Mouse (Mus musculus): Measurements from ENCODE around the gene Speg. TPM values are rescaled to one million over a fixed set of nuclear protein-coding genes. Genes with fewer than 3 reads are reported as not detected.
A peak's percentile ranks its signal among the peaks of the same experiment; 100 is the strongest.

Speg gene
- polyA plus RNA-seq, 1 experiment: 134 TPM

- DNase-seq (ENCODE audit: extremely low spot score in 1 of 2, low spot score in 1 of 2): no peak
Observed at GRCm38 (mm10) chr1:75455433-75455832, 80.3 kb downstream of the Speg start.

DNA sequence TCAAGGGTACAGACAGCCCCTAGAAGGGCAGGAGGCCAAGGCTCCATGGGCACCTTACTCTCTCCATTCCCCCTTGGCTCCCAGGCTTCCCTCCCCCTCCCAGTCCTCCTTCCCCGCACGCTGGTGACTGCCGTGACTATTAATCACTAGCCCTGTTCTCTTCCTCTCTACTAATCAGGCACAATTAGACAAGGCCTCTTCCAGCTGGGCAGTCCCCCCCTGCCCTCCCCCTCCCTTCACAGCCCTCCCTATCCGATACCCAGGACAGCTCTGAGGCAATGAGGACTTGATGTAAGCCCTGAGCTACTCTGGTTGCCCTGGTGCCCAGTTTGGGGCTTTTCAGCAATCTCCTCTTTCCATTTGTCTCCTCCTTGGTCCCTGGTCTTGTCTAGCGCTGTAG lies 80.9 kb downstream of the Speg start:
- DNase-seq (ENCODE audit: extremely low spot score in 1 of 2, low spot score in 1 of 2): no peak

DNA sequence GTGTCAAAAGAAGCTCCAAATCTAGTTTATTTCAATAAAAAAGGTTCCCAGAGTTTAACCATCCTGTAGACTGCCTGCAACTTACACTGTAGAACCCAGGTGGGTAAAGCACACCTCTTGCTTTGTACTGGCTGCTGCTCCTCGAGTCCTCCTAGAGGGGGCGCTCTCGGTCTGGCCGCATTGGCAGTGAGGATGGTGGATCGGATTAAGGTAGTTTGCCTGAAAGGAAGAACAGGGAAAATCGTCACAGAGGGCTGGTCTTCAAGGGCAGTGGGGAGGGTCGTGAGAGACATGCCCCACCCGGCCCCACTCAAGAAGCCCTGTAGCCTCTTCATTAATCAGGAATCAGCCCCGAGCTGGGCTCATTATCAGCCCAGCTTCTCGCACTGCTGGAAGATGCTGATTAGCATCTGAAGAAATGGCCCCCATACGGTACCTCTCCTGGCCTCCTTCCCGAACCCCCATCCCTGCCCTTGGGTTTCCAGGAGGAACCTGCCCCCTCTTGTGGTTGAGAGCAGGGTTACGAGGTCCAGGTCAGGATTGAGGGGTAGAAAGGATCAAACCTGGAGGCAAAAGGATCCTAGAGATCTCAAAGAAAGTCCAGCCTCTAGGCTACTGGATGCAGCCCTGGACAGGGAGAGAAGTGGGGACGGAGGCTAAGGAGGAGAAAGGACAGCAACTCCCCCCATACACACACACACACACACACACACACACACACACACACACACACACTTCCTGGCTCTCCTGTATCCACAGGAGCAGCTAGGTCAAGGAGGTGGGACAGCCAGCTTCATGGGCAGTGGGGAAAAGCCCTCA lies 81.9 kb downstream of the Speg start:
- no peak for DNase-seq (ENCODE audit: extremely low spot score in 1 of 2, low spot score in 1 of 2)

DNA sequence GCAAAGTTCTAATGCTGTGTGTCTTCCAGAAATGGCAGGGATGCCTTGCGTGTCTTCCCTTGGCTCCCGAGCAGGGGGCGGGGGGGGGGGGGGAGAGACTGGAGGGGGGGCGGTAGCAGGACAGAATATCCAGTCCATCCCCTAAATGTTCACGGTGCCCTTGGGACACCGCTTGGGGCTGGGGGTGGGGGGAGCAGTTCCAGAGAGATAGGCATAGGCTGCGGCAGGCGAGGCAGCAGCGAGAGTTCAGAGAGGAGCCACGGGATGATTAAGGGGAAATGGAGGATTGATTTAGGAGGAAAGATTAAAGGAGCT lies 82.6 kb downstream of the Speg start:
- DNase-seq (ENCODE audit: extremely low spot score in 1 of 2, low spot score in 1 of 2): no peak

GRCm38 (mm10) chr1:75458025-75458788 lies 83.1 kb downstream of the Speg start:
- DNase-seq (ENCODE audit: extremely low spot score in 1 of 2, low spot score in 1 of 2): peak in 1 of 2 experiments; percentile 63

DNA sequence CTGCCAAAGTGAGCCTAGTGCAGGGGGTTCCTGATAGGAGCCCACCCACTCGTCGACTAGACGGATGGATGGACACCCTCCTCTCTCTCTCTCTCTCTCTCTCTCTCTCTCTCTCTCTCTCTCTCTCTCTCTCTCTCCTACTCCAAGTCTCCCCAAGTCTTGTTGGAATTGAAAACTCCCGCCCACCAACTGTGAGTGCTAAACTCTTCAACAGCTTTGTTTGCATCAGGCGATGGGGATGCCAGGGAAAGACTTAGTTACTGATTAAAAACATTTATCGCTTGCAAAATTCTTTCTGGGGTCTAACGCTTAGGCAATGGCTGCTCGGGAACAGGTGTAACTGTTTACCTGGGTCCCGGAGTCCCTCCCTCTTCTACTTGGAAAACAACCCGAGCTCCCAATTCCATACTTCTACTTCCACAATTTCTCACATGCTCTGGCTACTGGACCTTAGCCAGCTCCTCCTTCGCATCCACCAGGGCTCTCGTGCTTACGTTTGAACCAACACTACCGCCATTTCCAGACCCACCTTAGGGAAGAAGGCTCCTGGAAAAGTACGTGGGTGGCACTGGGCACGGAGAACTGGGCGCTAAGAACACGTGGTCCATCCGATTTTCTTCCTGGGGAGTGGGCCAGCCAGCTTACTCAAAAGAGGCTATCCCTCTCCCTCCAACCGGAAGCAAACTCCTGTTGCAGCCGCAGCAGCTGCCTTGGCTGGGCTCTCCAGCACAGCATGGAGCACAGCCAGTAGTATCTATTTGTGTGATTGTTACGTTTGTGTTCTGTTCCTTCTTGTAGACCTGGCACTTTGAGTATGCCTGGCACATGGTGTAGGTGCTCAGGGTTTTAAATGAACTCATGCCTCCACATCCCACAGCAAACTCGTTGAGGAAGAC lies 83.9 kb downstream of the Speg start:
- DNase-seq (ENCODE audit: extremely low spot score in 1 of 2, low spot score in 1 of 2): peak in 1 of 2 experiments; percentile 80

- no peak for DNase-seq (ENCODE audit: extremely low spot score in 1 of 2, low spot score in 1 of 2)
Observed at GRCm38 (mm10) chr1:75460297-75460696, 85.2 kb downstream of the Speg start.

DNA sequence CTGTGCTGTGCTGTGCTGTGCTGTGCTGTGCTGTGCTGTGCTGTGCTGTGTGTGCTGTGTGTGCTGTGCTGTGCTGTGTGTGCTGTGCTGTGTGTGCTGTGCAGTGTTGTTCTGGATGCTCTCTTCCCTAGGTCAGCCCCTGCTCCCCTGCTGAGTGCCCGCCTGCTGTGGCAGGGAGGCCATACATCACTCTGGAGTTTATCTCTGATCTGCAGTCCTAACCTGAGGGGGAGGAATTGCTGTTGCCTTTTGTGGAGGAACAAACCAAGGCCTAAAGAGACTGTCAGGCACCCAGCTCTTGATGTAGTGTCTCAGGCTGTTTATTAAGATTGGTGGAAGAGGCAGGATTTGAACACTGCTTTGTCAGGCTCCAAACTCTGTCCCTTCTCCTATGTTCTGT lies 87.5 kb downstream of the Speg start:
- DNase-seq (ENCODE audit: extremely low spot score in 1 of 2, low spot score in 1 of 2): no peak

GRCm38 (mm10) chr1:75463652-75464204 lies 88.6 kb downstream of the Speg start:
- no peak for DNase-seq (ENCODE audit: extremely low spot score in 1 of 2, low spot score in 1 of 2)

- peak in 1 of 2 experiments; percentile 93 for DNase-seq (ENCODE audit: extremely low spot score in 1 of 2, low spot score in 1 of 2)
Observed at GRCm38 (mm10) chr1:75467215-75467927, 92.3 kb downstream of the Speg start.

GRCm38 (mm10) chr1:75469287-75469825 lies 94.3 kb downstream of the Speg start:
- no peak for DNase-seq (ENCODE audit: extremely low spot score in 1 of 2, low spot score in 1 of 2)

DNA sequence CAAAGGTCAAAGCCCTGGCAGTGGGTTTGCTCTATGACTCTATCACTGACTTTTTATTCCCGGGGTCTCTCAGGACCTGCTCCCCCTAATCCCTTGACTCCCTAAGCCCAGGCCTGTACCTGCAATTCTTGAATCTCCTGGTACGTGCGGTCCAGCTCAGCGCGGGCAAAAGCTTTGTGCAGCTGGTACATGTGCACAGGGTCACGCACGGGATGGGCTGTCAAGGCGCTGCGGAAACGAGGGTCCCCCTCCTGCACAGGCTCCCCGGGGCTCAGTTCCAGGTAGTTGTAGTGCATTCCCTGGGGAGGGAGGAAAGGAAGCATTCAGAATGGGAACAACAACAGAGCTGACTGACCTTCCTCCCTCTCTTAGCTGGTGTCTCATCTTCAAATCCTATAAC lies 101.3 kb downstream of the Speg start:
- no peak for DNase-seq (ENCODE audit: extremely low spot score in 1 of 2, low spot score in 1 of 2)

- peak in 1 of 2 experiments; percentile 89 for DNase-seq (ENCODE audit: extremely low spot score in 1 of 2, low spot score in 1 of 2)
Observed at GRCm38 (mm10) chr1:75477264-75477965, 102.3 kb downstream of the Speg start.

GRCm38 (mm10) chr1:75477966-75478290 lies 102.8 kb downstream of the Speg start:
- DNase-seq (ENCODE audit: extremely low spot score in 1 of 2, low spot score in 1 of 2): peak in 1 of 2 experiments; percentile 34

DNA sequence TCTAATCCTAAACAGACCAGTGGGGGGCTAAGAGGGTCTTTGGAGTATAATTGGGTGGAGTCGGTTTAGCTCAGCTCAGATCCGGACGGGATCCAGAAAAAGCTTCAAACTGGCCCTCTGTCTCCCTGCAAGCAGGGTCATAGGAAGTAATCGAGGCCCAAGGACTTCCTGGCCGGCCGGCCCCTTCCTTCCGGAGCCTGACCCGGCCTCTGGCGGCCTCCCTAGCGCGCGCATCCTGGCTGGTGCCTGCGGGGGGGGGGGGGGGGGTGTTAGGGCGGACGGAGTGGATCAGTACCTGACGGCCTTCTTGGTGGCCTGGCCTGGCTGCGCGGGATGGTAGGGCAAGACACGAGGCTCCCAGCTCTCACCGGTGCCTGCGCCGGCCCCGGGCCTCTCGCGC lies 103.4 kb downstream of the Speg start:
- DNase-seq (ENCODE audit: extremely low spot score in 1 of 2, low spot score in 1 of 2): no peak

DNA sequence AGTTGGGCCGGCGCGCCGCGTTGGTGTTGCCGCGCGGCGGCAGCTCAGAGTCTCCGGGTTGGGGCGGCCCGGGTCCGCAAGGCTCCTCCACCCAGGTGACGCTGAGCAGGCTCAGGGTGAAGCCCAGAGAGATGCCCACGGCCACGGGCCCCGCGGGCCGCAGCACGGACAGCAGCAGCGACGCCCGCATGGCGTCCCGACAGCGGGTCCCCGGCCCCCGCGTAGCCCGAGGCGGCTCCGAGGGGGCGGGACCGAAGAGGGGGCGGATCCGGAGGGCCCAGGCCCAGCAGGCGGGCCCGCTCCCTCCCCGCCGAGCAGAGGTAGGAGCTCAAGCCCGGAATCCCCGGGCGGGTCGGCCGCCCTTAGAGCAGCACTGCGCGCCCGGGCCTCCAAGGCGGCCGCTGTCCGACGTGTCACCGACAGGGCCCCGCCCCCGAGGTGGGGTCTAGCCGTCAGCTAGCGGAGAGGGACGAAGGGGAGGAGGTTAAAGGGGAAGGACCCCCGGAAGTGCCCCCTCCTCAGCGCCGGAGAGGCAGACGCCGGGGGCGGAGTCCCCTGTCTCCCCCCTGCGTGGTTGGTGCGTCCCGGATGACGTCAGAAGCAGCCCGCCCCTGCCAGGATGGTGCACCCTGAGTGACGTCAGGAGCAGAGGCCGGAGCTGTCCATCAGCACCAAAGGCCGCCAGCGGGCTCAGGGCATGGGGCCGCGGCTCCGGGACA lies 104.0 kb downstream of the Speg start, which contains the start of the genes Chpf and Tmem198:
Chpf (minus strand) TSS at position 392 of the 719 bp plus-strand sequence.
Tmem198 (plus strand) TSS at position 617 of the 719 bp plus-strand sequence.
- DNase-seq (ENCODE audit: extremely low spot score in 1 of 2, low spot score in 1 of 2): peak; percentile 95 to 99

GRCm38 (mm10) chr1:75479635-75479989 lies 104.5 kb downstream of the Speg start:
- DNase-seq (ENCODE audit: extremely low spot score in 1 of 2, low spot score in 1 of 2): no peak

- no peak for DNase-seq (ENCODE audit: extremely low spot score in 1 of 2, low spot score in 1 of 2)
Observed at GRCm38 (mm10) chr1:75480036-75480435, 104.9 kb downstream of the Speg start.

Data from frontal cortex, adult 2 months (tissue).